Mouse (Mus musculus) brain, adult 10 weeks (tissue): ENCODE data around the gene Dmrta2. TPM values are rescaled to one million over a fixed set of nuclear protein-coding genes. Genes with fewer than 3 reads are reported as not detected.

Experiments used
- polyA plus RNA-seq: library from polyadenylated mRNA; stranded (reverse); fragments of 350-450 nt; fragmentation: Illumina TruSeq; extraction: RNeasy Lipid Tissue Mini Kit (QIAGEN cat#74804); gene quantifications from one replicate; pipeline ENCODE4 v1.2.3, GENCODE M21; 2015; ENCODE audit warnings: low read depth, low replicate concordance

The Dmrta2 gene
- 1.1 TPM for polyA plus RNA-seq

DNA sequence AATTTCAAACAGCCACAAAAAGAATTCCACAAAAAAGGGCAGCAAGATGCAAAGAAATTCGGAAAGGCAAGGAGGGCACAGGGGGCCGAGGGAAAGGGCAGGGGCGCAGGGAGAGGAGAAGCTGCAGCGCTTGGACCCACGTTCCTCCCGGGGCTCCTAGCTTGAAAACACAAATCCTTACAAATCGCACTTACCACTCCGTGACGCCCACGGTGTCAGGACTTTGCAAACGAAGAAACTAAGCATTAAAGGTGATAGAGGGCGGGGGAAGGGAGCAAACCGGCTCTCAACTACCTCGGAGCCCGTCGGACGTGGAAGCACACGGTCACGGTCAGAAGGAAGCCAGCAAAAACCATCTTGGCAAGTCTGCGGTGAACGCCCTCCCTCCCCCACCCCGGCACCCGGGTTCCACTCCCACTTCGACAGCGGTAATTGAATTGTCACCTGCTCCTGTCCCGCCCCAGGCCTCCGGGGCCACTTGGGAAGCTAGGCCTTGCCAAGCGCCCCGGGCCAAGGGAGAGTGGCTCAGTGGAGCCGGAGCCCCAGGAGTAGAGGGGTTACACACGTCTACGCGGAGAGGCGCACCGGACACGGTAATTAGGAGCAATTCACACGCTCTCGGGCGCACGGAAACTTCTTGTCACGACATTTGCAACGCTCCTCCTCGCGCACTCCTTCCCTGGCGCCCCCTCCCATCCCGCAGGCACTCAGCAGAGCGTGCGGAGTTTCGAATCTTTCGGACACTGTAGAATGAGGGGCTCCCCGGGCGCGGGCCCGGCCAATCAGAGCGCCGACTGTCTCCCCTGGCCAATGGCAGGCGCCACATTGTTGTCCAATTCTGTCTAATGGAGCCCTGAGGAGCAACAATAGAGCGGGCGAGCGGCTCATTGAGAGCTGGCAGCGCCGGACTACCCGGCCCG lies at the start of gene Dmrta2:
Dmrta2 (plus strand) TSS at position 906 of the 920 bp plus-strand sequence.

